Mouse (Mus musculus) intestine, embryonic 15.5 days (tissue): ENCODE measurements around the gene Pigk. TPM values are rescaled to one million over a fixed set of nuclear protein-coding genes. Genes with fewer than 3 reads are reported as not detected.

Experiments used
- ATAC-seq: fragments of 200-750 bp; cut with Nextera tagmentation; 2 replicates; pipeline ENCODE4 v1.8.0; 2017; ENCODE audit warnings: moderate TSS enrichment, moderate library complexity
- H3K27ac ChIP-seq: fragments of 300-500 bp; sonication (generic); 2 replicates; pipeline ENCODE4 v1.5.1; 2015; ENCODE audit warnings: mild to moderate bottlenecking, inconsistent platforms
- H3K27me3 ChIP-seq: fragments of 300-500 bp; sonication (generic); replicated peaks from 2 replicates; pipeline ENCODE4 v1.6.1; 2015; ENCODE audit warnings: inconsistent platforms
- H3K36me3 ChIP-seq: fragments of 300-500 bp; sonication (generic); 2 replicates; pipeline ENCODE4 v1.6.1; 2015; ENCODE audit warnings: inconsistent platforms
- H3K4me1 ChIP-seq: fragments of 300-500 bp; sonication (generic); replicated peaks from 2 replicates; pipeline ENCODE4 v1.6.1; 2015; ENCODE audit warnings: inconsistent platforms
- H3K4me2 ChIP-seq: fragments of 300-500 bp; sonication (generic); replicated peaks from 2 replicates; pipeline ENCODE4 v1.6.1; 2015; ENCODE audit warnings: mild to moderate bottlenecking, inconsistent platforms
- H3K4me3 ChIP-seq: fragments of 300-500 bp; sonication (generic); replicated peaks from 2 replicates; pipeline ENCODE4 v1.5.1; 2015; ENCODE audit warnings: inconsistent platforms
- H3K9ac ChIP-seq: fragments of 300-500 bp; sonication (generic); 2 replicates; pipeline ENCODE4 v1.6.1; 2015; ENCODE audit warnings: inconsistent platforms
- H3K9me3 ChIP-seq: fragments of 300-500 bp; sonication (generic); 2 replicates; pipeline ENCODE4 v1.6.1; 2016; ENCODE audit warnings: inconsistent platforms
- WGBS: fragments of 180-500 bp; shearing (Covaris S2); methylation state at CpG from one replicate; pipeline ENCODE4 v1.1.7; 2015; 5-methylcytosine and 5-hydroxymethylcytosine counted together
- polyA plus RNA-seq: library from polyadenylated mRNA; unstranded; fragments of >200 nt; fragmentation: Nextera tagmentation; extraction: Ambion mirVana; gene quantifications from 2 replicates; pipeline ENCODE4 v1.2.1, GENCODE M21; 2015

Pigk gene
- polyA plus RNA-seq, 1 experiment from 2014 or later, result 36.6 TPM

DNA sequence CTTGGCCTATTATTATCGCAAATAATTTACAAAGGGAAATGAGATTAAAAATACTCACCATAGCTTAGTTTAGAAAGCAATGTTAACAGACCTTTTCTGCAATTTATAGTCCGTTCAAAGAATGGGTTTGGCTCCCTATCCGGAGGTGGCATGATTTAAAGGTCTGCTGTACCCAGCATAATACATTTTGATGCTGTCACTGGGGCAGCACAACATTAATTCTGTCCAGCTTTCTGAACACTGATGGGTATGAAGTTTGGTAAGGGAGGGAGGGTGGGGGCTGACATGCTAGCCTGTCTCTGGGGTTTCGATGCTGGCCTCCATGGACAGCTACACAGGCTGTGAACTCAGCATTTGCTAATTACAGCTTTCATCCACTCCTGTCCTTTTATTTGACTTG is 118.5 kb downstream of the Pigk start:
- Histone ChIP-seq H3K36me3 (no peaks in the 10 kb centered on the region), H3K9me3 (no peaks in the 10 kb centered on the region), H3K9ac (no peak overlapping the region), H3K27me3 (no peaks in the 10 kb centered on the region), H3K4me2 (no peak overlapping the region), H3K27ac (no peak overlapping the region), H3K4me1 (no peaks in the 10 kb centered on the region), H3K4me3 (no peak overlapping the region)
- WGBS, result 82% methylated on average over 4 of the region's 4 CpGs
- no peak for ATAC-seq

DNA sequence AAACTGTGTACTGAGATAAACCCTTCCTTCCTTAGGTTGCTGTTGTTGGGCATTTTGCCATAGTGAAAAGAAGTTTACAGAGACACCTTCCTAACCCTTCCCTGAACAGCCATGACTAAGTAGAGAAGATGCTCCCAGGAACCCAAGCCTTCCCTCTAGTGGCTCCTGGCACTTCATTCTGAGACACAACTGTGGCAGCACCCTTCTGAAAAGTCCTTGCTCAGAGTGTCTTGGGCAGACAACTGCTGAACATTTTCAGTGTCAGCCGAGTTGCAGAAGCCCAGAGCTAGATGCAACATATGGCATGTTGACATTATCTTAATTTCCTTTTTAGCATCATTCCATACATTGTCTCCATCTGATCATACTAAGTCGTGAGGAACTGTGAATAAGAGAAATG is 123.5 kb downstream of the Pigk start:
- Histone ChIP-seq H3K4me2 (no peak overlapping the region), H3K36me3 (no peaks in the 10 kb centered on the region), H3K27ac (no peak overlapping the region), H3K4me1 (no peaks in the 10 kb centered on the region), H3K27me3 (no peaks in the 10 kb centered on the region), H3K9ac (no peak overlapping the region), H3K9me3 (no peaks in the 10 kb centered on the region), H3K4me3 (no peak overlapping the region)
- no peak for ATAC-seq
- 59% methylated on average over 2 of the region's 2 CpGs for WGBS

- Histone ChIP-seq H3K4me3 (no peak overlapping the region), H3K27me3 (no peaks in the 10 kb centered on the region), H3K4me1 (no peaks in the 10 kb centered on the region), H3K9me3 (no peaks in the 10 kb centered on the region), H3K36me3 (no peaks in the 10 kb centered on the region), H3K9ac (no peak overlapping the region), H3K4me2 (no peak overlapping the region), H3K27ac (no peak overlapping the region)
- 84% methylated on average over 1 of the region's 1 CpGs for WGBS
- no peak for ATAC-seq
Observed at GRCm38 (mm10) chr3:152837938-152838337, 124.0 kb downstream of the Pigk start.

- no peak for ATAC-seq
- Histone ChIP-seq H3K4me3 (no peak overlapping the region), H3K4me1 (no peaks in the 10 kb centered on the region), H3K27ac (no peak overlapping the region), H3K36me3 (no peaks in the 10 kb centered on the region), H3K4me2 (no peak overlapping the region), H3K9ac (no peak overlapping the region), H3K27me3 (no peaks in the 10 kb centered on the region), H3K9me3 (no peaks in the 10 kb centered on the region)
- WGBS, result 74% methylated on average over 6 of the region's 6 CpGs
Observed at GRCm38 (mm10) chr3:152841264-152841663, 127.4 kb downstream of the Pigk start.

DNA sequence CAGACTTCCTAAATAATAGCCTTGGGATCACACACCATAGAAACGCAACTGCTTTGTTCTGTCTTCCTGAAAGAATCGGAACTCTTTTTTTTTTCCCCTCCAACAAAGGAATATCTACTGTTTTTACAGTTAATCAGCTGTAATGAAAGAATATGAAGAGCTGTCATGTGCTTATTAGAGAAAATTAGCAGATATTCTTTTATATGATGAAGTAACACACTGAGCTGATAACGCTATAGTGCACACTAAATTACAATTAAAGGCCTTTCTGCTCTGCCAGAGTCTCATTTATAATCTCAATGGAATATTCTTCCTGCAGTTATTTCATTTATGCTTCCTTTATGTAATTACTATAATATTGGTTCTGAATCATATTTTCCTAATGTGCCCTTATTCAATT is 128.7 kb downstream of the Pigk start:
- Histone ChIP-seq H3K9me3 (no peaks in the 10 kb centered on the region), H3K4me2 (no peak overlapping the region), H3K36me3 (no peaks in the 10 kb centered on the region), H3K4me3 (no peak overlapping the region), H3K27ac (no peak overlapping the region), H3K4me1 (no peaks in the 10 kb centered on the region), H3K9ac (no peak overlapping the region), H3K27me3 (no peaks in the 10 kb centered on the region)
- no peak for ATAC-seq
- 76% methylated on average over 3 of the region's 3 CpGs for WGBS

- Histone ChIP-seq H3K9ac (no peak overlapping the region), H3K4me1 (no peaks in the 10 kb centered on the region), H3K9me3 (no peaks in the 10 kb centered on the region), H3K4me2 (no peak overlapping the region), H3K36me3 (no peaks in the 10 kb centered on the region), H3K4me3 (no peak overlapping the region), H3K27ac (no peak overlapping the region), H3K27me3 (no peaks in the 10 kb centered on the region)
- no peak for ATAC-seq
Observed at GRCm38 (mm10) chr3:152843925-152844324, 130.0 kb downstream of the Pigk start.

GRCm38 (mm10) chr3:152855006-152855614 is 141.2 kb downstream of the Pigk start:
- WGBS, result 43% methylated on average over 12 of the region's 12 CpGs
- no peak for ATAC-seq
- Histone ChIP-seq H3K4me2 (no peak overlapping the region), H3K9me3 (no peaks in the 10 kb centered on the region), H3K36me3 (no peaks in the 10 kb centered on the region), H3K4me3 (no peak overlapping the region), H3K4me1 (0 out of 2 replicates have a peak, but pooled peaks cover 2% of the 10 kb centered on the region), H3K27me3 (no peaks in the 10 kb centered on the region), H3K27ac (no peak overlapping the region), H3K9ac (no peak overlapping the region)

- H3K4me1 ChIP-seq, result 0 out of 2 replicates have a peak, but pooled peaks cover 2% of the 10 kb centered on the region
- H3K36me3 ChIP-seq, result no peaks in the 10 kb centered on the region
- no peaks in the 10 kb centered on the region for H3K9me3 ChIP-seq
- H3K9ac ChIP-seq, result no peak overlapping the region
- no peak overlapping the region for H3K4me3 ChIP-seq
- H3K27ac ChIP-seq, result no peak overlapping the region
- 68% methylated on average over 10 of the region's 10 CpGs for WGBS
- no peak overlapping the region for H3K4me2 ChIP-seq
- no peak for ATAC-seq
- no peaks in the 10 kb centered on the region for H3K27me3 ChIP-seq
Observed at GRCm38 (mm10) chr3:152856095-152856494, 142.2 kb downstream of the Pigk start.

- Histone ChIP-seq H3K27ac (no peak overlapping the region), H3K9me3 (no peaks in the 10 kb centered on the region), H3K36me3 (no peaks in the 10 kb centered on the region), H3K27me3 (no peaks in the 10 kb centered on the region), H3K4me3 (no peak overlapping the region), H3K9ac (no peak overlapping the region), H3K4me1 (no peaks in the 10 kb centered on the region), H3K4me2 (no peak overlapping the region)
- 55% methylated on average over 4 of the region's 4 CpGs for WGBS
- ATAC-seq, result no peak
Observed at GRCm38 (mm10) chr3:152861450-152861849, 147.6 kb downstream of the Pigk start.

- Histone ChIP-seq H3K9ac (no peak overlapping the region), H3K36me3 (no peaks in the 10 kb centered on the region), H3K27ac (no peak overlapping the region), H3K4me3 (no peak overlapping the region), H3K4me1 (no peaks in the 10 kb centered on the region), H3K27me3 (no peaks in the 10 kb centered on the region), H3K4me2 (no peak overlapping the region), H3K9me3 (no peaks in the 10 kb centered on the region)
- ATAC-seq, result no peak
- 74% methylated on average over 1 of the region's 1 CpGs for WGBS
Observed at GRCm38 (mm10) chr3:152861978-152862377, 148.1 kb downstream of the Pigk start.

DNA sequence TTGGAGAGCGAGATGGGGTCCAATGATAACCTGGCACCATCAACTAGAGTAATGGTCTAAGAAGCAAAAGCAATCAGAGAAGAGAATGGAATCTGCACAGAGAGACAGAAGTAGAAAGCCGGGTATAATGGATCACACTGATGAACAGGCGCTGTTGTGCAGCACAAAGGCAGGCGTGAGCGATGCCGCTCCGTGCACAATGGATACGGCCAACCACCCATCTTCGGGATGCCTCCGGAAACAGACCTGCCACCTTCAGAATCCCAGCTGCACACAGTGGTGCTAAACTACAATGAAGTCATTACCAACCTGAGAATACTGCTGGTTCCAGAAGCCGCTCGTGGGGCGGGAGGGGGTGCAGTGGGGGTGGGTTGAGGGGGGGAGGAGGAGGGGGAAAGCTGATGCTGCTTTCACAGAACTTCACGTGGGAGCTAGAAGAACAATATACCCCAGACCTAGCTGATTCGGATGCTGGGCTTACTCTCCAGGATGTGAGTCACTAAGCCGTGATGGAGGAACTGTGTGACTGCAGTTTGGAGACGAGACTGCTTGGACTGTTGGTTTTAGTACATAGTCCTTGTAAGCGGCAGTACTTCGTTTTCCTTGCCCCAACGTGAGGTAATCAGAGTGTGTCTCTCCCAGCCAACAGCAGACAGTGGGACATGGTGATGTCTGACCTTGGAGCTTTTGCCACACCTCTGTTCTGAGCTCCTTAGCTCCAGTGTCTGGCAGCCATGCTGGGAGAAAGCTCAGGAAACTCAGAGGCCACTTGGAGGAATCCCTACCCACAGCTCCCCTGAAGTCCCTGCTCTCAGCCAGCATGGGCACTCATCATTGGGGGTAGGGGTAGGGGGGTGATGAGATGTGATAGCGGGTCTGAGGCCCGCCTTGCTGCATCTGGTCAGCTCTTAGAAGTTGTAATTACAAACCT is 152.4 kb downstream of the Pigk start:
- Histone ChIP-seq H3K4me1 (no peaks in the 10 kb centered on the region), H3K36me3 (no peaks in the 10 kb centered on the region), H3K4me2 (no peak overlapping the region), H3K4me3 (no peak overlapping the region), H3K27me3 (no peaks in the 10 kb centered on the region), H3K27ac (no peak overlapping the region), H3K9me3 (no peaks in the 10 kb centered on the region), H3K9ac (no peak overlapping the region)
- WGBS, result 86% methylated on average over 21 of the region's 22 CpGs
- ATAC-seq, result no peak

- WGBS, result 72% methylated on average over 12 of the region's 12 CpGs
- no peak for ATAC-seq
- Histone ChIP-seq H3K4me1 (no peaks in the 10 kb centered on the region), H3K36me3 (no peaks in the 10 kb centered on the region), H3K9ac (no peak overlapping the region), H3K27me3 (no peaks in the 10 kb centered on the region), H3K9me3 (no peaks in the 10 kb centered on the region), H3K4me2 (no peak overlapping the region), H3K4me3 (no peak overlapping the region), H3K27ac (no peak overlapping the region)
Observed at GRCm38 (mm10) chr3:152867654-152868525, 154.0 kb downstream of the Pigk start.
